Mouse (Mus musculus): ENCODE measurements around the gene C1qtnf9.

DNA sequence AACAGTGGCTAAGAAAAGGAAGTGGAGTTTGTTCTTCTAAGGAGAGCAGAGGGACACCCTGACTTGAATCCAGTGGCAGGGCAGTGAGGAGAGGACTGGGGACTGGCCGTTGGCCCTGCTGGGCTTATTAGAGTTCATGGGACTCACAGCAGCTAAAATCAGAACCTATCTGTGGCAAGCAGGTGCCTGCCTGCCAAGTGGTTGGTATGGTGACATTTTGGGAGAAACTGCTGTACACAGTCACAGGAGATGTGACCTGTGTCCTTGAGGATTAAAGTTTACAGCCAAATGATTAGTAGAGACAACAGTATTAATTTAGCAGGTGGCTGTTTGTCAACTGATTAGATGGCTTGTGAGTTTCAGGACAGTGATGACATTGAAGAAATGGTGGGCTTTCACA is 37.9 kb downstream of the C1qtnf9 start:
- TF ChIP-seq CTCF (IDR thresholded peaks at IDR 0.05; ENCODE audit: low read depth) (no peak), EP300 (optimal IDR thresholded peaks at IDR 0.05) (no peak)

Measured in stomach, postnatal 0 days (tissue).